Mouse (Mus musculus): Measurements from ENCODE around the gene Il1rl2.

DNA sequence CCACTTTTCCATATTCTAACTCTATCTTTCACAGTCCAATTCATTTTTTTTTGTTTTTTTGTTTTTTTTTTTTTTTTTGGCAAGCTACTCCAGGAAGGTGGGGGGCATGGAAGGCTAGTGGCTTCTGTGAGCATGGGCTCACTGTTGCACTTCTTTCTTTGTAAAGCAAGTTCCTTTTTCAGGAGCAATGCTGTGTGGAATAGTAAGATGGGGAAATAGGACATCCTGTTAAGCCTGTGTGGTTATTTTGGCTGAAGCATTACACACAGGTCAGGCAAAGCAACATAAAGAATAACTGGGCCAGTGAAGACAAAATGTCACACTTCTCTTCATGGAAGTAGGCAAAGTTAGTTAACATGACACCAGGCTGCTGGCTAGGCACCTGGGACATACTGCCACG lies 85.5 kb downstream of the Il1rl2 start:
- TF ChIP-seq CTCF (IDR thresholded peaks at IDR 0.05; ENCODE audit: control insufficient read depth, insufficient read depth, insufficient read length): no peak
- TF ChIP-seq MYOG (IDR thresholded peaks at IDR 0.05; ENCODE audit: control insufficient read depth, extremely low read depth, insufficient read length): no peak

Measured in C2C12 (cell line).